Comparison of ENCODE assay signal across 32 mouse cellular contexts in genomic region chr11:66694651-66695266, GRCm38 (mm10).
DNase-seq lines count a peak whose midpoint lies in the region; ATAC-seq and TF ChIP-seq lines count a peak whose summit lies in the region.
"Had no signal": no experiment of that assay in that cellular context is flagged by ENCODE, and none has a peak within 500 bp of the region (broad histone marks: within the 10 kb centered on the region; RNA-seq: fewer than 3 reads in every experiment).

No protein-coding gene starts in this region.

- DNase-seq in frontal cortex, postnatal 14 days (ENCODE audit: low spot score in 2 of 2): no peak
- DNase-seq in ES-CJ7 (ENCODE audit: low read depth, low spot score) (peak; percentile 7), ZHBTc4 (ENCODE audit: low read depth, low spot score) (peak; percentile 7)
- peak; percentile 46 for DNase-seq in forebrain, postnatal 0 days
- DNase-seq in kidney, adult 11 months: no peak
- DNase-seq in T-cell, adult 2 months (ENCODE audit: low spot score): no peak
- DNase-seq: adrenal gland, postnatal 14 days; cerebellum, adult 2 months; cerebellum, postnatal 14 days; heart, adult 2 months; kidney, adult 8-10 months; kidney, postnatal 10 days; right cerebral cortex, postnatal 25 days; thymus, adult 18-20 months; thymus, postnatal 25 days had no signal

- no peaks in the 10 kb centered on the region for H3K4me1 ChIP-seq in forebrain, postnatal 0 days (ENCODE audit: insufficient read depth)
- no peaks in the 10 kb centered on the region for H3K4me1 ChIP-seq in kidney, embryonic 16.5 days (ENCODE audit: insufficient read depth, low read length)
- H3K4me1 ChIP-seq: embryonic facial prominence, embryonic 10.5 days; embryonic facial prominence, embryonic 15.5 days; heart, embryonic 12.5 days; hindbrain, embryonic 10.5 days; intestine, embryonic 15.5 days; limb, embryonic 13.5 days; lung, embryonic 15.5 days; midbrain, embryonic 10.5 days; neural tube, embryonic 12.5 days; stomach, embryonic 15.5 days had no signal

- 37% methylated on average over 5 of the region's 5 CpGs for WGBS in forebrain, postnatal 0 days
- WGBS in kidney, embryonic 16.5 days: 71% methylated on average over 5 of the region's 5 CpGs

- TF ChIP-seq CTCF in forebrain, postnatal 0 days (IDR thresholded peaks at IDR 0.05; ENCODE audit: low read depth): no peak

- no peak overlapping the region for H3K4me3 ChIP-seq in forebrain, postnatal 0 days (ENCODE audit: low read depth, low read length)
- no peak overlapping the region for H3K4me3 ChIP-seq in kidney, embryonic 16.5 days (ENCODE audit: low read length)
- H3K4me3 ChIP-seq: embryonic facial prominence, embryonic 10.5 days; embryonic facial prominence, embryonic 15.5 days; heart, adult 2 months; heart, embryonic 12.5 days; hindbrain, embryonic 10.5 days; intestine, embryonic 15.5 days; left cerebral cortex, adult 2 months; limb, embryonic 13.5 days; lung, embryonic 15.5 days; midbrain, embryonic 10.5 days; neural tube, embryonic 12.5 days; stomach, embryonic 15.5 days had no signal

- 0 out of 2 replicates have a peak overlapping the region, but pooled peaks have one; percentile 21 for H3K27ac ChIP-seq in forebrain, postnatal 0 days (ENCODE audit: low read depth, low read length)
- no peak overlapping the region for H3K27ac ChIP-seq in kidney, embryonic 16.5 days (ENCODE audit: low read length)
- H3K27ac ChIP-seq: embryonic facial prominence, embryonic 10.5 days; embryonic facial prominence, embryonic 15.5 days; heart, adult 2 months; hindbrain, embryonic 10.5 days; hindbrain, postnatal 0 days; intestine, embryonic 15.5 days; left cerebral cortex, adult 2 months; limb, embryonic 13.5 days; lung, embryonic 15.5 days; midbrain, embryonic 10.5 days; neural tube, embryonic 12.5 days; stomach, embryonic 15.5 days had no signal

- no peak overlapping the region for H3K9ac ChIP-seq in forebrain, postnatal 0 days
- H3K9ac ChIP-seq in kidney, embryonic 16.5 days (replicated peaks; ENCODE audit: low read length): no peak overlapping the region
- H3K9ac ChIP-seq: embryonic facial prominence, embryonic 15.5 days; heart, embryonic 12.5 days; intestine, embryonic 15.5 days; limb, embryonic 13.5 days; lung, embryonic 15.5 days; neural tube, embryonic 12.5 days; stomach, embryonic 15.5 days had no signal

- no peaks in the 10 kb centered on the region for H3K36me3 ChIP-seq in forebrain, postnatal 0 days (ENCODE audit: insufficient read depth)
- no peaks in the 10 kb centered on the region for H3K36me3 ChIP-seq in kidney, embryonic 16.5 days (ENCODE audit: insufficient read depth, low read length)
- H3K36me3 ChIP-seq: embryonic facial prominence, embryonic 10.5 days; embryonic facial prominence, embryonic 15.5 days; heart, embryonic 12.5 days; hindbrain, embryonic 10.5 days; intestine, embryonic 15.5 days; limb, embryonic 13.5 days; lung, embryonic 15.5 days; midbrain, embryonic 10.5 days; neural tube, embryonic 12.5 days; stomach, embryonic 15.5 days had no signal

- peak; percentile 34; the same call in 1 of the 2 replicates for ATAC-seq in frontal cortex, adult (ENCODE audit: low TSS enrichment)
- peak; percentile 88 for ATAC-seq in forebrain, postnatal 0 days
- ATAC-seq in kidney, embryonic 16.5 days (ENCODE audit: low FRiP score, low TSS enrichment): no peak
- ATAC-seq: CD4-positive, CD25-positive, alpha-beta regulatory T cell, adult 4 months; hindbrain, postnatal 0 days; intestine, embryonic 15.5 days; midbrain, embryonic 16.5 days had no signal

- H3K27me3 ChIP-seq in forebrain, postnatal 0 days (ENCODE audit: insufficient read depth, low read length): no peaks in the 10 kb centered on the region
- H3K27me3 ChIP-seq in kidney, embryonic 16.5 days (ENCODE audit: insufficient read depth, low read length): no peaks in the 10 kb centered on the region
- H3K27me3 ChIP-seq: embryonic facial prominence, embryonic 15.5 days; heart, embryonic 12.5 days; intestine, embryonic 15.5 days; limb, embryonic 13.5 days; lung, embryonic 15.5 days; neural tube, embryonic 12.5 days; stomach, embryonic 15.5 days had no signal

- no peaks in the 10 kb centered on the region for H3K9me3 ChIP-seq in forebrain, postnatal 0 days (ENCODE audit: low read length)
- peaks cover 3% of the 10 kb centered on the region; the same call in 1 of the 2 replicates for H3K9me3 ChIP-seq in kidney, embryonic 16.5 days (ENCODE audit: low read length)
- H3K9me3 ChIP-seq: embryonic facial prominence, embryonic 10.5 days; embryonic facial prominence, embryonic 15.5 days; heart, embryonic 12.5 days; hindbrain, embryonic 10.5 days; intestine, embryonic 15.5 days; limb, embryonic 13.5 days; lung, embryonic 15.5 days; neural tube, embryonic 12.5 days; stomach, embryonic 15.5 days had no signal

- H3K4me2 ChIP-seq in forebrain, postnatal 0 days (ENCODE audit: low read depth): no peak overlapping the region
- H3K4me2 ChIP-seq in kidney, embryonic 16.5 days (replicated peaks; ENCODE audit: low read depth, low read length): no peak overlapping the region
- H3K4me2 ChIP-seq: embryonic facial prominence, embryonic 15.5 days; heart, embryonic 12.5 days; intestine, embryonic 15.5 days; limb, embryonic 13.5 days; liver, embryonic 11.5 days; lung, embryonic 15.5 days; neural tube, embryonic 12.5 days; stomach, embryonic 15.5 days had no signal

Comparison
In these comparisons a context has a peak if more than half of its experiments do, and no peak if none do; other contexts are left out.
1. DNase-seq: peak in ES-CJ7 (single experiment), ZHBTc4 (single experiment) and forebrain, postnatal 0 days (single experiment); none in frontal cortex, postnatal 14 days (0 of 2), kidney, adult 11 months (single experiment) and T-cell, adult 2 months (single experiment).